Mouse (Mus musculus) midbrain, embryonic 13.5 days (tissue): ENCODE results near the gene Insig2. TPM values are rescaled to one million over a fixed set of nuclear protein-coding genes. Genes with fewer than 3 reads are reported as not detected.

Source experiments
- ATAC-seq: fragments of 200-750 bp; cut with Nextera tagmentation; 2 replicates; pipeline ENCODE4 v1.8.0; 2017; ENCODE audit warnings: mild to moderate bottlenecking, moderate TSS enrichment, moderate library complexity
- H3K27ac ChIP-seq: fragments of 300-500 bp; sonication (generic); 2 replicates; pipeline ENCODE4 v1.5.1; 2015; ENCODE audit warnings: inconsistent platforms, mild to moderate bottlenecking, moderate library complexity
- H3K27me3 ChIP-seq: fragments of 300-500 bp; sonication (generic); 2 replicates; pipeline ENCODE4 v1.6.1; 2015; ENCODE audit warnings: mild to moderate bottlenecking, inconsistent platforms
- H3K36me3 ChIP-seq: fragments of 300-500 bp; sonication (generic); 2 replicates; pipeline ENCODE4 v1.6.1; 2015; ENCODE audit warnings: mild to moderate bottlenecking, inconsistent platforms
- H3K4me1 ChIP-seq: fragments of 300-500 bp; sonication (generic); replicated peaks from 2 replicates; pipeline ENCODE4 v1.6.1; 2015; ENCODE audit warnings: inconsistent platforms
- H3K4me2 ChIP-seq: fragments of 300-500 bp; sonication (generic); replicated peaks from 2 replicates; pipeline ENCODE4 v1.6.1; 2015; ENCODE audit warnings: moderate library complexity, mild to moderate bottlenecking, inconsistent platforms
- H3K4me3 ChIP-seq: fragments of 300-500 bp; sonication (generic); replicated peaks from 2 replicates; pipeline ENCODE4 v1.5.1; 2015; ENCODE audit warnings: mild to moderate bottlenecking, inconsistent platforms
- H3K9ac ChIP-seq: fragments of 300-500 bp; sonication (generic); replicated peaks from 2 replicates; pipeline ENCODE4 v1.6.1; 2015; ENCODE audit warnings: mild to moderate bottlenecking, inconsistent platforms
- H3K9me3 ChIP-seq: fragments of 300-500 bp; sonication (generic); 2 replicates; pipeline ENCODE4 v1.6.1; 2016; ENCODE audit warnings: mild to moderate bottlenecking, inconsistent platforms
- WGBS: fragments of 180-500 bp; shearing (Covaris S2); methylation state at CpG from one replicate; pipeline ENCODE4 v1.1.7; 2015; 5-methylcytosine and 5-hydroxymethylcytosine counted together
- polyA plus RNA-seq: library from polyadenylated mRNA; unstranded; fragments of >200 nt; fragmentation: Nextera tagmentation; extraction: Ambion mirVana; gene quantifications from 2 replicates; pipeline ENCODE4 v1.2.1, GENCODE M21; 2015

The Insig2 gene
- 47.7 and 50.2 TPM in 2 replicates for polyA plus RNA-seq

DNA sequence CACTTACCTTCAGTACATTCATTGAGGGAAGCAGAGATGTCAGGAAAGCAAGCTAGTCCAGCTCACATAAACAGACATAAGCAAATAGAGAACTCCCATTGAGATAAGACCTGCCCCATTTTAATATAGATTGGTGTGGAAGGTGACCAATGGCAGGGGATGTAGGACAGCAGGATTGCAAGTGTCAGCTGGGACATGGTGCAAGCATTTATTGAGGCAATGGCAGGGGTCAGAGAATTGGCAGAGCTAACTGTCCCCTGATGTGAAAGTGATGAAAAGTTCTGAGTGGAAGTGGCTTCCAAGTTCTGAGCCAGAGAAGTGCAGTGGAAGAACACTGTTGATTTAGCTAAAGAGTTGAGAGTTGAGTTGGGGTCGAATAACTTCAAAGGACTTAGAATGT lies at the start of gene Insig2:
Gene Insig2 (minus strand): TSS at position 105 of the 400 bp plus-strand sequence.
- ATAC-seq, result no peak
- Histone ChIP-seq H3K4me1 (peaks cover 11% of the 10 kb centered on the region), H3K36me3 (peaks cover 11% of the 10 kb centered on the region; the same call in 1 of the 2 replicates), H3K27me3 (no peaks in the 10 kb centered on the region), H3K27ac (no peak within 1 kb of the TSS), H3K9me3 (no peaks in the 10 kb centered on the region), H3K9ac (no peak within 1 kb of the TSS), H3K4me3 (no peak within 1 kb of the TSS), H3K4me2 (no peak within 1 kb of the TSS)
- 93% methylated on average over 1 of the region's 1 CpGs for WGBS

GRCm38 (mm10) chr1:121381562-121381961 lies 49.2 kb upstream of the Insig2 start:
- WGBS, result 62% methylated on average over 3 of the region's 3 CpGs
- Histone ChIP-seq H3K9me3 (no peaks in the 10 kb centered on the region), H3K4me3 (no peak overlapping the region), H3K27ac (no peak overlapping the region), H3K4me1 (no peaks in the 10 kb centered on the region), H3K36me3 (no peaks in the 10 kb centered on the region), H3K4me2 (no peak overlapping the region), H3K9ac (no peak overlapping the region), H3K27me3 (no peaks in the 10 kb centered on the region)
- ATAC-seq, result no peak

- ATAC-seq, result no peak
- Histone ChIP-seq H3K4me1 (no peaks in the 10 kb centered on the region), H3K4me2 (no peak overlapping the region), H3K36me3 (no peaks in the 10 kb centered on the region), H3K9me3 (no peaks in the 10 kb centered on the region), H3K27ac (no peak overlapping the region), H3K9ac (no peak overlapping the region), H3K4me3 (no peak overlapping the region), H3K27me3 (no peaks in the 10 kb centered on the region)
- 82% methylated on average over 3 of the region's 3 CpGs for WGBS
Observed at GRCm38 (mm10) chr1:121380033-121380432, 47.6 kb upstream of the Insig2 start.

DNA sequence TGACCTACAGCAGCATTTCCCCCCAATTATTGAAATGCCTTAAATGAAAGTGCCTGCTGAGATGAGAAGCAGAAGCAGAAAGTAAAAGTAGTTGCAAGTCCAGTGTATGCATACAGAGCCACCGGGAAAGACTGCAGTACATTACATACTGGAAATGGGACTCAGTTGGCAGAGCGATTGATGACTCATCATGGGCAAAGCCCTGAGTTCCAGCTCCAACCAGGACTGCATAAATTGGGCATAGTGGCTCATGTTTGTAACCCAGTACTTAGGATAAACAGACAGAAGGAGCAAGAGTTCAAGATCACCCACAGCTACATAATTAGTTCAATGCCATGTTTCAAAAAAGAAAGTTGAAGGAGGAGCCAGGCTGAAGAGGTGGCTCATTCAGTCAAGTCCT lies 45.5 kb upstream of the Insig2 start:
- no peaks in the 10 kb centered on the region for H3K27me3 ChIP-seq

DNA sequence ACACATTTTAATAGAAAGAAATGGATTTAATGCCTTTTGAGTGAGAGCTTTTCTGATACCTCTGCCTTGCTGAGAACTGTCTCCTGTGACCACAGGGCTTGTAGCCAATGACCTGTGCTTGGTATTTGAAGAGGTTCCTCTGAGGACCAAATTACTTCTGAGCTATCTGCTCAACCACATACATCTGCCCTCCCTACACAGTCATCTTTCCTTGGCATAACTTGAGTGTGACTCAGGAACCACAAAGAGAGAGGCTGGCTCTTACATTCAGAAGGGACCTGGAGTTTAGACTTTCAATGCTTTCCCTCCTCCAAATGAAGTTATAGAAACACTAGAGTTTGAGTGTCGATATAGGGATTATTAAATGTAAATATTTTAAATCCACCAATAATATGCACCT lies 45.0 kb upstream of the Insig2 start:
- Histone ChIP-seq H3K27me3 (no peaks in the 10 kb centered on the region), H3K4me1 (no peaks in the 10 kb centered on the region), H3K4me3 (no peak overlapping the region), H3K4me2 (no peak overlapping the region), H3K36me3 (no peaks in the 10 kb centered on the region), H3K9ac (no peak overlapping the region), H3K27ac (no peak overlapping the region), H3K9me3 (no peaks in the 10 kb centered on the region)
- 95% methylated on average over 1 of the region's 1 CpGs for WGBS
- ATAC-seq, result no peak

More for the DNA sequence above, 45.5 kb upstream of the Insig2 start:
- WGBS, result 86% methylated on average over 2 of the region's 2 CpGs
- Histone ChIP-seq H3K4me2 (no peak overlapping the region), H3K4me1 (no peaks in the 10 kb centered on the region), H3K27ac (no peak overlapping the region), H3K9ac (no peak overlapping the region), H3K36me3 (no peaks in the 10 kb centered on the region), H3K9me3 (no peaks in the 10 kb centered on the region), H3K4me3 (no peak overlapping the region)
- no peak for ATAC-seq

DNA sequence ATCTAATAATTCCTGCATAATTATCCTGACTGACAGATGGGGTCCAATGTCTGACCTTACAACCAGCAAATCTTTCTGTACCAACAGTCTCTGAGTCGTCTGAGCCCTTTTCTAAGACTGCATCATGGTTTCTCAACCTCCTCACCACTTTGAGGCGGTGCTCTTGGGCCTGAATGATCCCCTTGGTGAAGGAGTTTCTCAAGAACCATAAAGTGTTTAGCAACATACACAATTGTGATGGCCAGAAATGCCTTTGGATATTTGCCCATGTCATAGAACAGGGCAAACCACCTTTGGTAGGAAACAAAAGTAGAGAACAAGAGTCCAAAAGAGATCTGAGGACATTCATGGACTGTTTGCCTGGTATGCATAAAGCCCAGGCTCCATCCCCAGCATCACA lies 41.2 kb upstream of the Insig2 start:
- Histone ChIP-seq H3K36me3 (no peaks in the 10 kb centered on the region), H3K4me1 (no peaks in the 10 kb centered on the region), H3K4me3 (no peak overlapping the region), H3K9me3 (no peaks in the 10 kb centered on the region), H3K9ac (no peak overlapping the region), H3K27me3 (no peaks in the 10 kb centered on the region), H3K27ac (no peak overlapping the region), H3K4me2 (no peak overlapping the region)
- 75% methylated on average over 2 of the region's 2 CpGs for WGBS
- no peak for ATAC-seq

DNA sequence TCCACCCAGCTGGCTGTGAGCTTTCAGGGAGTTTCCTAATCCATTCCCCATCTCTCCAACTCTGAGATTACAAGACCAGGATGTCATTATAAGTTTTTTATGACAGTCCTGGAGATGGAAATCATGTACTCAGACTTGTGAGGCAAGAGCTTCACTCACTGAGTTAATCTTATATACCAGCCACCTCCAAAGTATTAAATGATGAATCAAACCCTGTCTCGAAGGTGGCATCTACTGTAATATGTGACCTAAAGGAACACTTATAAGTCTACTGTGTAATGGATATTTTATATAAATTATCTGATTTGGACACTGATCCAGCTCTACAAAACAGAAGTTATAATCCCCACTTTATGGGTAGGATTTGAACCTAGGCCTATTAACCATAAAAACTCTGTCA lies 40.3 kb upstream of the Insig2 start:
- H3K9me3 ChIP-seq, result no peaks in the 10 kb centered on the region
- WGBS, result 91% methylated on average over 1 of the region's 1 CpGs
- H3K27ac ChIP-seq, result no peak overlapping the region
- H3K4me3 ChIP-seq, result no peak overlapping the region
- H3K4me1 ChIP-seq, result no peaks in the 10 kb centered on the region
- H3K27me3 ChIP-seq, result no peaks in the 10 kb centered on the region
- no peak overlapping the region for H3K9ac ChIP-seq
- H3K4me2 ChIP-seq, result no peak overlapping the region
- no peak for ATAC-seq
- no peaks in the 10 kb centered on the region for H3K36me3 ChIP-seq

DNA sequence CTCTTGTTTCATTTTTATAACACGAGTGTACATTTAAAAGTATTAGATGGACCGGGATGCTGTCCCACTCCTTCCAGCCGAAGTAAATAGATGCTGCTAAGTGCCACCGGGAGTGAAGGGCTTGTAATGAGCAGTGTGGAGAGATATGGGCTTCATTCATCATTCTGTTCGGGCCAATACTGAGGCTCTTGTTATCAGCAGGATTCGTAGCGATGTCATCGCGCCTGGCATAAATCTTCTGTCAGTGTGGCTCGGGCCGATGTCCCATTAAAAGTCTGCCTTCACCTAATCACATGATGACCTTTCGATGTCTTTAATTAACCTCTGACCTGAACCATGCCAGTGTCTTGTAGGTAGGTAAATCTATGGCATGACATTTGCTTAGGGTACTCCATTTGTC lies 39.1 kb upstream of the Insig2 start:
- H3K27ac ChIP-seq, result no peak overlapping the region
- no peak overlapping the region for H3K9ac ChIP-seq
- 82% methylated on average over 12 of the region's 12 CpGs for WGBS
- H3K4me2 ChIP-seq, result no peak overlapping the region
- no peak overlapping the region for H3K4me3 ChIP-seq
- ATAC-seq, result no peak
- H3K4me1 ChIP-seq, result no peaks in the 10 kb centered on the region
- no peaks in the 10 kb centered on the region for H3K9me3 ChIP-seq
- H3K27me3 ChIP-seq, result no peaks in the 10 kb centered on the region
- H3K36me3 ChIP-seq, result no peaks in the 10 kb centered on the region

DNA sequence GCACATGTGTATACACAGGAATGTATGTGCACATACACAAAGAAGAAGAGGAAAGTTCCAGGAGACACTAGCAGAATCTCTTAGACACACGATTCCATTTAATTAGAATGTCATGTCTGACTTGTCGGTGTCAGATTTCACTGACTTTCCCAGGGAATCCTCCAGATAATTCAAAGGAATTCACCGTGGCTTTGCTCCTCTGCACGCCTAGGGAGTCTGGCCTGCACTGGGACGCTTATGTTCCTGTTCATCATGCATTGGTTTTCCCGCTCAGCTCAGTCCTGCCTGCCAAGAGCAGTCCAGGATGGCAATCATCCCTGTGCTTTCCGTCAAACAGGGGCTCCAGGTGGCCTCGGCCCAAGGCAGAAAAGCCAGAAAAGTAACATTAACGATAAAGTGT lies 34.9 kb upstream of the Insig2 start:
- Histone ChIP-seq H3K4me1 (no peaks in the 10 kb centered on the region), H3K9me3 (no peaks in the 10 kb centered on the region), H3K27ac (no peak overlapping the region), H3K4me2 (no peak overlapping the region), H3K4me3 (no peak overlapping the region), H3K9ac (no peak overlapping the region), H3K36me3 (no peaks in the 10 kb centered on the region), H3K27me3 (no peaks in the 10 kb centered on the region)
- WGBS, result 39% methylated on average over 9 of the region's 9 CpGs
- no peak for ATAC-seq

DNA sequence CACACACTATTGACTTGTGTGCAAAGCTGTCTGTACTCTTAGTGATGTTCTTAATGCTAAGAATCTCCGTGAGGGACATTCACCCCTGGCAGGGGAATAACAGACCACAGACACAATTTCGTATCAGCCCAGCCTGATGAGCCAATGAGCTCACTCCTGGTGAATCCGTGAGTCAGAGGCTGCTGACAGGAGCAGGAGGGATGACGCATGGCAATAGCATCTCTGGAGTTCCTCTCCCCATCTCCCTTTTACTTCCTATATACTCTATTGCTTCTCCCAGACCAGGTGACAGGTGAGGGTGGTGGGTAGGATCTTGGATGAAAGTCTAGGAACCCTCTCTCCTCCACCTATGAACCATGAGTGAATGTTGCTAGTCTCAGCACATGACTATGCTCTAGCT lies 28.2 kb upstream of the Insig2 start:
- H3K9ac ChIP-seq, result no peak overlapping the region
- no peak for ATAC-seq
- no peak overlapping the region for H3K27ac ChIP-seq
- WGBS, result 69% methylated on average over 4 of the region's 4 CpGs
- H3K4me3 ChIP-seq, result no peak overlapping the region
- no peaks in the 10 kb centered on the region for H3K4me1 ChIP-seq
- H3K36me3 ChIP-seq, result no peaks in the 10 kb centered on the region
- H3K4me2 ChIP-seq, result no peak overlapping the region
- H3K9me3 ChIP-seq, result no peaks in the 10 kb centered on the region
- H3K27me3 ChIP-seq, result no peaks in the 10 kb centered on the region

- Histone ChIP-seq H3K27me3 (no peaks in the 10 kb centered on the region), H3K4me1 (no peaks in the 10 kb centered on the region), H3K27ac (no peak overlapping the region), H3K9ac (no peak overlapping the region), H3K4me3 (no peak overlapping the region), H3K9me3 (no peaks in the 10 kb centered on the region), H3K36me3 (no peaks in the 10 kb centered on the region), H3K4me2 (no peak overlapping the region)
- 87% methylated on average over 12 of the region's 12 CpGs for WGBS
- ATAC-seq, result no peak
Observed at GRCm38 (mm10) chr1:121359680-121360079, 27.3 kb upstream of the Insig2 start.

DNA sequence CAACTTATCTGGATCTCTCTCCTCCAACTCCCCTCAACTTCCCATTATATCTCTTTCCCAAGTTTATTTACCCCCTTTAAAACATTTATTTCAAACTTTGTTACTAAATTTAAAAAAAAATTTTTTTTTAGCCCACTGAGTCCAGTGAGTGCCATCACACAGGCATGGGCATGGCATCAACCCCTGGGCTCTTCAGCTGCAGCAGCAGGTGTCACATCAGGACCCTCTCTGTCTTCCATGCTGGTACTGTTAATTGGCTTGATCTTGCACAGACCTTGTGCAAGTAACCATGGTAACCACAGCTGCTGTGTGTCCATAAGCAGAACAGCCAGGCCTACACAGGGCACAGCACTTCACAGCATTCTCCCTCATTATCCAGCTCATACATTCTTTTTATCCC lies 21.4 kb upstream of the Insig2 start:
- no peak for ATAC-seq
- Histone ChIP-seq H3K9me3 (no peaks in the 10 kb centered on the region), H3K9ac (no peak overlapping the region), H3K27me3 (no peaks in the 10 kb centered on the region), H3K4me2 (no peak overlapping the region), H3K4me1 (no peaks in the 10 kb centered on the region), H3K36me3 (no peaks in the 10 kb centered on the region), H3K4me3 (no peak overlapping the region), H3K27ac (no peak overlapping the region)

- no peaks in the 10 kb centered on the region for H3K4me1 ChIP-seq
- no peak overlapping the region for H3K27ac ChIP-seq
- H3K9me3 ChIP-seq, result no peaks in the 10 kb centered on the region
- no peak overlapping the region for H3K9ac ChIP-seq
- H3K4me3 ChIP-seq, result no peak overlapping the region
- H3K36me3 ChIP-seq, result no peaks in the 10 kb centered on the region
- no peak for ATAC-seq
- H3K27me3 ChIP-seq, result no peaks in the 10 kb centered on the region
- H3K4me2 ChIP-seq, result no peak overlapping the region
- 95% methylated on average over 3 of the region's 3 CpGs for WGBS
Observed at GRCm38 (mm10) chr1:121351037-121351436, 18.6 kb upstream of the Insig2 start.
